Mouse (Mus musculus) heart, adult 10 weeks (tissue): Measurements from ENCODE around the gene Vmn1r41. TPM values are rescaled to one million over a fixed set of nuclear protein-coding genes. Genes with fewer than 3 reads are reported as not detected.

Source experiments
- polyA plus RNA-seq: library from polyadenylated mRNA; stranded (reverse); fragments of 350-450 nt; fragmentation: Illumina TruSeq; extraction: RNeasy Lipid Tissue Mini Kit (QIAGEN cat#74804); gene quantifications from one replicate; pipeline ENCODE4 v1.2.3, GENCODE M21; 2014; ENCODE audit warnings: low read depth, low replicate concordance

The Vmn1r41 gene
- not detected for polyA plus RNA-seq

DNA sequence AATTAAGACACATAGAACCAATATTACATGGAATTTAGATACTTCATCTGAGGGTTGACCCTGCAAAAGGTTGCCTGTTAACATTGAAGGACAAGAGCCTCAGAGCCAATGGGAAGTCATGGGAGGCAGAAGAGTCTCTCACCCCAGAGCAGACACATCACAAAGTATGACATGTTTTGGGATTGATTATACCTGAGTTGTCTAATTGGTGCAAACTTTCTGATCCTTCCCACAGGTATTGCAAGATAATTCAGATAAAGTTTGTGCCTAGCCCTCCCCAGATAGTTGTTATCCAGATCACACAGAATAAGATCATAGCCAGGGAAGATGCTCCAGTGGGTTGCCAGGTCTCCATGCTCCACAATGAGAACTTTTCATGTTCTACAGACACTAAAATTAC lies at the start of gene Vmn1r41:
Gene Vmn1r41 (plus strand): TSS at position 301 of the 400 bp plus-strand sequence.

DNA sequence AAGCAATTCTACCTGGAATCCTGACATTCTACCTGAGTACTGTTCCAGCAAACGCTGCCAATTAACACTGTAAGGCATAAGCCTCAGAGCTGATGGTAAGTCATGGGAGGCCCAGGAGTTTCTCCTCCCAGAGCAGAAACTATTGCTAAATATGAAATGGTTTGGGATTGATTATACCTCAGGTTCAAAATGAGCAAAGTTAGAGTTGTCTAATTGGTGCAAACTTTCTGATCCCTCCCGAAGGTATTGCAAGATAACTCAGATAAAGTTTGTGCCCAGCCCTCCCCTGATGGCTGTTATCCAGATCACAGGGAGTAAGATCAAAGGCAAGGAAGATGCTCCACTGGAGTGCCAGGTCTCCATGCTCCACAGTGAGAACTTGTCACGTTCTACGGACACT lies 33.3 kb upstream of the Vmn1r41 start, which contains the start of gene Vmn1r40:
Gene Vmn1r40 (plus strand): TSS at position 301 of the 400 bp plus-strand sequence.

Other genes starting within 250 kb of the Vmn1r41 start
- 15.1 TPM for gene Chchd6, start 145.1 kb upstream of the Vmn1r41 start, polyA plus RNA-seq
- 14.1 TPM for gene Txnrd3, start 96.8 kb upstream of the Vmn1r41 start, polyA plus RNA-seq
- not detected for gene Vmn1r40, start 33.2 kb upstream of the Vmn1r41 start, polyA plus RNA-seq
- not detected for gene Vmn1r42, start 135.6 kb downstream of the Vmn1r41 start, polyA plus RNA-seq
- gene Vmn1r43, start 135.6 kb downstream of the Vmn1r41 start, polyA plus RNA-seq, result not detected
- not detected for gene Vmn1r44, start 142.9 kb downstream of the Vmn1r41 start, polyA plus RNA-seq
- gene Vmn1r45, start 199.8 kb downstream of the Vmn1r41 start, polyA plus RNA-seq, result not detected
- not detected for gene Vmn1r46, start 228.5 kb downstream of the Vmn1r41 start, polyA plus RNA-seq